Mouse (Mus musculus): ENCODE results near the gene Arhgef10l. TPM values are rescaled to one million over a fixed set of nuclear protein-coding genes. Genes with fewer than 3 reads are reported as not detected.

Arhgef10l gene
- total and polyA plus RNA-seq, 3 experiments, result 10.2 to 26.0 TPM; not detected in 1

GRCm38 (mm10) chr4:140608228-140608720 is 57.5 kb downstream of the Arhgef10l start:
- no peaks in the 10 kb centered on the region for H3K9me3 ChIP-seq (replicated peaks; ENCODE audit: insufficient read depth, low read length)

GRCm38 (mm10) chr4:140606779-140607178 is 59.0 kb downstream of the Arhgef10l start:
- Histone ChIP-seq H3K9me3 (replicated peaks; ENCODE audit: insufficient read depth, low read length) (no peaks in the 10 kb centered on the region), H3K27me3 (ENCODE audit: control insufficient read depth in 1 of 2, insufficient read depth in 2 of 2, low read length in 2 of 2) (no peaks in the 10 kb centered on the region), H3K4me3 (ENCODE audit: control insufficient read depth in 1 of 2, insufficient read depth in 1 of 2, low read depth in 2 of 2, low read length in 2 of 2) (no peak overlapping the region), H3K36me3 (ENCODE audit: control insufficient read depth in 1 of 2, insufficient read depth in 2 of 2, low read length in 2 of 2) (no peaks in the 10 kb centered on the region), H3K4me1 (ENCODE audit: control insufficient read depth in 1 of 2, insufficient read depth in 2 of 2, low read length in 2 of 2) (no peaks in the 10 kb centered on the region), H3K27ac (ENCODE audit: control insufficient read depth, low read depth, low read length) (no peak overlapping the region), H3K79me2 (ENCODE audit: control insufficient read depth, insufficient read depth, low read length, poor library complexity) (no peaks in the 10 kb centered on the region), H3K9ac (ENCODE audit: control insufficient read depth, low read depth, low read length, poor library complexity, severe bottlenecking) (no peak overlapping the region)
- TF ChIP-seq TAL1 (IDR thresholded peaks at IDR 0.05; ENCODE audit: low read length), result no peak
- TF ChIP-seq CHD1 (IDR thresholded peaks at IDR 0.05; ENCODE audit: low read depth, low read length), result no peak
- TF ChIP-seq MXI1 (IDR thresholded peaks at IDR 0.05; ENCODE audit: low read depth, low read length), result no peak
- no peak for TF ChIP-seq ETS1 (IDR thresholded peaks at IDR 0.05; ENCODE audit: low read depth, low read length)
- no peak for TF ChIP-seq CTCF (IDR thresholded peaks at IDR 0.05 in 2 of 3, conservative IDR thresholded peaks at IDR 0.05 in 1 of 3; ENCODE audit: control insufficient read depth in 1 of 3, insufficient read depth in 1 of 3, low read depth in 2 of 3, low read length in 3 of 3, poor library complexity in 1 of 3, severe bottlenecking in 1 of 3)
- no peak for TF ChIP-seq MAX (IDR thresholded peaks at IDR 0.05; ENCODE audit: low read length)
- no peak for TF ChIP-seq CHD2 (IDR thresholded peaks at IDR 0.05; ENCODE audit: low read length)
- no peak for TF ChIP-seq JUND (IDR thresholded peaks at IDR 0.05; ENCODE audit: low read depth, low read length)
- TF ChIP-seq SIN3A (IDR thresholded peaks at IDR 0.05; ENCODE audit: low read length), result no peak
- no peak for TF ChIP-seq POLR2AphosphoS2 (IDR thresholded peaks at IDR 0.05; ENCODE audit: low read length)
- no peak for TF ChIP-seq ZMIZ1 (IDR thresholded peaks at IDR 0.05; ENCODE audit: low read depth, low read length)
- no peak for TF ChIP-seq RCOR1 (IDR thresholded peaks at IDR 0.05; ENCODE audit: low read depth, low read length)
- TF ChIP-seq MYC (IDR thresholded peaks at IDR 0.05; ENCODE audit: low read depth, low read length), result no peak
- TF ChIP-seq E2F4 (IDR thresholded peaks at IDR 0.05; ENCODE audit: borderline replicate concordance, low read depth, low read length), result no peak
- no peak for TF ChIP-seq TCF12 (IDR thresholded peaks at IDR 0.05; ENCODE audit: low read depth, low read length)
- no peak for TF ChIP-seq KAT2A (conservative IDR thresholded peaks at IDR 0.05; ENCODE audit: low read depth, low read length)
- TF ChIP-seq POLR2AphosphoS5 (IDR thresholded peaks at IDR 0.05; ENCODE audit: borderline replicate concordance, low read depth, low read length), result no peak
- TF ChIP-seq NELFE (IDR thresholded peaks at IDR 0.05; ENCODE audit: low read depth, low read length), result no peak
- no peak for TF ChIP-seq USF1 (IDR thresholded peaks at IDR 0.05; ENCODE audit: low read depth, low read length)
- no peak for TF ChIP-seq NRF1 (IDR thresholded peaks at IDR 0.05; ENCODE audit: insufficient read depth, low read depth, low read length, poor library complexity, severe bottlenecking)
- no peak for DNase-seq (ENCODE audit: low read depth, low spot score)

More at GRCm38 (mm10) chr4:140608228-140608720, 57.5 kb downstream of the Arhgef10l start:
- Histone ChIP-seq H3K27me3 (ENCODE audit: control insufficient read depth in 1 of 2, insufficient read depth in 2 of 2, low read length in 2 of 2) (no peaks in the 10 kb centered on the region), H3K4me3 (ENCODE audit: control insufficient read depth in 1 of 2, insufficient read depth in 1 of 2, low read depth in 2 of 2, low read length in 2 of 2) (no peak overlapping the region), H3K9ac (ENCODE audit: control insufficient read depth, low read depth, low read length, poor library complexity, severe bottlenecking) (no peak overlapping the region), H3K27ac (ENCODE audit: control insufficient read depth, low read depth, low read length) (no peak overlapping the region), H3K4me1 (ENCODE audit: control insufficient read depth in 1 of 2, insufficient read depth in 2 of 2, low read length in 2 of 2) (no peaks in the 10 kb centered on the region), H3K79me2 (ENCODE audit: control insufficient read depth, insufficient read depth, low read length, poor library complexity) (no peaks in the 10 kb centered on the region), H3K36me3 (ENCODE audit: control insufficient read depth in 1 of 2, insufficient read depth in 2 of 2, low read length in 2 of 2) (no peaks in the 10 kb centered on the region)
- TF ChIP-seq ZKSCAN1 (IDR thresholded peaks at IDR 0.05; ENCODE audit: low read depth, low read length) (no peak), SIN3A (IDR thresholded peaks at IDR 0.05; ENCODE audit: low read length) (no peak), NELFE (IDR thresholded peaks at IDR 0.05; ENCODE audit: low read depth, low read length) (no peak)
- DNase-seq (ENCODE audit: low read depth, low spot score), result no peak
